Mouse (Mus musculus) left cerebral cortex, postnatal 25 days (tissue): Measurements from ENCODE around the gene Parvg. TPM values are rescaled to one million over a fixed set of nuclear protein-coding genes. Genes with fewer than 3 reads are reported as not detected.

ENCODE experiments used
- total RNA-seq, 2 experiments: library from RNA; stranded (reverse); gene quantifications; 2 replicates each; pipeline ENCODE4 v1.2.3; 2021

The Parvg gene
- total RNA-seq, 2 experiments from 2014 or later, result 4.6 to 6.3 TPM

Other genes with a start within 250 kb of the Parvg start
- 100 to 1,000 TPM; 423 to 434 TPM for gene Sult4a1, start 218.3 kb upstream of the Parvg start, total RNA-seq
- not detected for gene Pnpla5, start 200.9 kb upstream of the Parvg start, total RNA-seq
- gene Pnpla3, start 156.2 kb upstream of the Parvg start, total RNA-seq, result 10 to 100 TPM; 10.1 to 10.3 TPM
- 100 to 1,000 TPM; 100 to 102 TPM for gene Samm50, start 131.8 kb upstream of the Parvg start, total RNA-seq
- 10 to 100 TPM; 25.1 to 27.3 TPM for gene Parvb, start 92.0 kb upstream of the Parvg start, total RNA-seq
- 10 to 100 TPM; 46.6 to 46.9 TPM for gene Shisal1, start 123.1 kb downstream of the Parvg start, total RNA-seq
- gene Rtl6, start 233.8 kb downstream of the Parvg start, total RNA-seq, result 10 to 100 TPM; 57.8 to 60.6 TPM